28 mouse cellular contexts compared by ENCODE assay signal in the genomic region with DNA sequence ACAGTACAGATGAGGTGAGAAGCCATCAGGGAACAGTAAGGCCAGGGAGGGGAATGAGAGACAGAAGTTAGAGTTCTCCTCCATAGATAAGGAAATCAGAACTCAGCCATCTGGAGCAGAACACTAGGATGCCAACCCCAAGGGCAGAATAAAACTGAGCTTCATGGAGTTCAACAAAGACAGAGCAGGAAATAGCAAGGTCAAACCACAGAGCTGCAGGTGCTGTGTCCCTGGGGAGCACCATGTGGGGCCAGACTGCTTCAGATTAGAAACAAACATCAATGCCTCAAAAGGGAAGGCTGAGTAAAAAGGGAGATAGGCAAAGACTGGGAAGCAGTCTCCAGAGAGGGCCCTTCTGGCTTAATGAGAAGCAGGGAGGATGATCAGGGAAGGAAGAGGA. TPM values are rescaled to one million over a fixed set of nuclear protein-coding genes. Genes with fewer than 3 reads are reported as not detected.
"Had no signal": no experiment of that assay in that cellular context is flagged by ENCODE, and none has a peak within 500 bp of the region (broad histone marks: within the 10 kb centered on the region; RNA-seq: fewer than 3 reads in every experiment).

No protein-coding gene starts in this region.

RNA-seq across cellular contexts. Expression of a gene that starts 6.9 kb away (rescaled TPM):
- total RNA-seq: forebrain, postnatal 0 days had no signal
- polyA plus RNA-seq: cerebellum, adult 2 months; cortical plate, adult 2 months; embryonic facial prominence, embryonic 10.5 days; embryonic facial prominence, embryonic 11.5 days; embryonic facial prominence, embryonic 12.5 days; embryonic facial prominence, embryonic 13.5 days; embryonic facial prominence, embryonic 14.5 days; embryonic facial prominence, embryonic 15.5 days; forebrain, embryonic 10.5 days; forebrain, embryonic 11.5 days; forebrain, embryonic 12.5 days; forebrain, embryonic 13.5 days; forebrain, embryonic 14.5 days; forebrain, embryonic 15.5 days; forebrain, postnatal 0 days; frontal cortex, adult 2 months had no signal

RNA-seq across cellular contexts. Expression of a gene that starts 16.1 kb away (rescaled TPM):
- total RNA-seq: common myeloid progenitor, adult 5-6 weeks; forebrain, postnatal 0 days; gastrocnemius, adult 18-20 months; gastrocnemius, adult 2 months; gastrocnemius, adult 8-10 months; gastrocnemius, postnatal 25 days; gastrocnemius, postnatal 36 days; heart, adult 18-20 months; heart, adult 2 months; heart, adult 8-10 months had no signal
- polyA plus RNA-seq: cerebellum, adult 2 months; embryonic facial prominence, embryonic 10.5 days; embryonic facial prominence, embryonic 11.5 days; embryonic facial prominence, embryonic 12.5 days; embryonic facial prominence, embryonic 13.5 days; embryonic facial prominence, embryonic 14.5 days; embryonic facial prominence, embryonic 15.5 days; erythroblast, embryonic 14.5 days; forebrain, embryonic 10.5 days; forebrain, embryonic 11.5 days; forebrain, embryonic 12.5 days; forebrain, embryonic 13.5 days; forebrain, embryonic 14.5 days; forebrain, embryonic 15.5 days; forebrain, embryonic 16.5 days; forebrain, postnatal 0 days; frontal cortex, adult 2 months; gonadal fat pad, adult 2 months had no signal
